Mouse (Mus musculus): ENCODE measurements around the gene Coa4.
"Not testable (repeated sequence)": the region's sequence is repeated elsewhere in the genome, so short reads cannot be mapped to it uniquely, and the experiment has no call there.

The Coa4 gene

DNA sequence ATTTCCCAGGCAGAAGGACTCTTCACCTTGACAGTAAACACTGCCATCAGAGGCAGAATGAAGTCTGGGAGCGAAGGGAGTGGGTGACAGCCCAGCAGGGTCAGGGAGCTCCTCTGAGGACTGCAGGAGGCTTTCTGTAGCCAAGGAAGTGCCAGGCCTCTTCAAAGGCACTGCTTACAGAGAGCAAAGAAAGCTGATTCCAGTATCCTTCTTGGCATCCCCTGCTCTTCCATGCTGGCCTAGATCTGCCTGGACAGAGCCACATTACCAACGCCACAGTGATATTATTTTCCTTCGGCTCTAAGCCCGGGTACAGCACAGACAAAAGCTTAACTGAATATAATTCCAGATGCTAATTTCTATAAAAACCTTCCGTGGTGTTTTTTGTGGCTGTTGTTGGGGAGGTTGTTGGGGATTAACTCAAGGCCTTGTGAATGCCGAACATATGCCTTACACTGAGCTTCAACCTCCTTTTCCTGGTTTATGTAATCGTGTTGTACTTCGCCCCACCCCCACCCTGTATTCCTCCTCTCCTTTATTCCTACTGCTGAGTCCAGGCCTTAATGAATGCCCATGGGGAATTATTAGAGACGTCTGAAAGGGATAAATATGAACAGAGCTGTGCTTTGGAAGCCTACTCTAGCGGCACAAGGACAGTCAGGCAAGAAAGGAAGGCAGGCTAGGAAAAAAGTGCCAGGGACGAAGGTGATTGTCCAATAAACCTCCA, 25.2 kb downstream of the Coa4 start:
- no peak for DNase-seq

DNA sequence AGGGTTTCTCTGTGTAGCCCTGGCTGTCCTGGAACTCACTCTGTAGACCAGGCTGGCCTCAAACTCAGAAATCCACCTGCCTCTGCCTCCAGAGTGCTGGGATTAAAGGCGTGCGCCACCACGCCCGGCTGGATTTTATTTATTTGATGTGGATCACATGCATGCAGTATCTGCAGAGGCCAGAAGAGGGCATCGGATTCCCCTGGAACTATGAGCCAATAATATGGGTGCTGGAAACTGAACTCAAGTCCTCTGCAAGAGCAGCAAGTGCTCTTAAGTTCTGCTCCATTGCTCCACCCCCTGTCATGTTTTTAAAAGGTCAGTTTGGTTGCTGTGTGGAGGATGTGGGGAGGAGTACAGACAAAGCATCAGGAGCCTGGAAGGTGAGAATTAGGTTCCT, 30.4 kb downstream of the Coa4 start:
- DNase-seq: not testable (repeated sequence)

DNA sequence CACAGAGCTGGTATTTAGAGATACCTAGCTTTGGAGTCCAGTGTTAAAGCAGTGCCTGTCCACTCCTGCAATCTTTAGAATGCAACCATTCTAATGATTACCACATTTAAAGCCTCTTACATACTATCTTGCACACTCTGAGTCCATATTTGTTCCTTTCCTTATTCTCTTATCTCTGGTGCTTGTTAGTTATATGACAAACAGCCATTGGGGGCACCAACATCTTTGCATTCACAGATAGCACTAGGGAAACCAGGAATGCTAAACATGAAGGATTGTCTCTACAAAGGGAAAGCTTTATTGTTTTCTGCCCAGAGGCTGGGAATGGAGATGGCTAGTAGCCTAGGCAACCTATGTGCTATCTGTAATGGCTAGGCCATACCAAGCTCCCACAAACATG, 33.0 kb downstream of the Coa4 start:
- no peak for DNase-seq

DNA sequence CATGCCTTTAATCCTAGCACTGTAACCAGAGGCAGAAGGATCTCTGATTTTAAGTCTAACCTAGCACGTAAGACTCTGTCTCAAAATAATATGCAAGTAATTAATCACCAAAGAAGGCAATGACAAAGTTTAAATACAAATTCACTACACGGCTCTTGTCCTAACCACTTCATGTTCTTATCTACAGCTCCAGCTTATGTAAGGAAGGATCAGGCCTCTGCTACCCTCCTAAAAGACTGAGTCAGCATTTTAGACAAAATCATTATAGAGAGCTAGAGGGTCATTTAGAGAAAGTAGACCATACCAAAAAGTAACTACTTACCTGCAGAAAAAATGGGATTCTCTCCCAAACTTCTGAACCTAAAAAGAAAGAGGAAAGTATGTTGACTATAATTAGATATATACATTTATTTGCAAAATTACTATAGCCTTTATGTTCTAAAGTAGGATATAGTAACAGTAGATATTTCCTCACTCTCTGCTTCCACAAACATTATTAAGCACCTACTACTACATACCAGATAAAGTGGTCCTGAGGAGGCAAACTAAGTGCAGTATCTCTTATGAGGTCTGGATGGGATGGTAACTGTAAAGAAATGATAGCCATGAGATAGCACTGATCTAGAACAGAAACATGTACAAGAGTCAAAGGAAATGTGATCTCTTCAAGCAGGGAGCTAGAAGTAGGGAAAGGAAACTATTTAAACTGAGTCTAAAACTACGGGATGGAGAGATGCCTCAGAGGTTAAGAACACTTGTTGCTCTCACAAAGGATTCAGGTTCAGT, 34.3 kb downstream of the Coa4 start:
- DNase-seq: no peak

DNA sequence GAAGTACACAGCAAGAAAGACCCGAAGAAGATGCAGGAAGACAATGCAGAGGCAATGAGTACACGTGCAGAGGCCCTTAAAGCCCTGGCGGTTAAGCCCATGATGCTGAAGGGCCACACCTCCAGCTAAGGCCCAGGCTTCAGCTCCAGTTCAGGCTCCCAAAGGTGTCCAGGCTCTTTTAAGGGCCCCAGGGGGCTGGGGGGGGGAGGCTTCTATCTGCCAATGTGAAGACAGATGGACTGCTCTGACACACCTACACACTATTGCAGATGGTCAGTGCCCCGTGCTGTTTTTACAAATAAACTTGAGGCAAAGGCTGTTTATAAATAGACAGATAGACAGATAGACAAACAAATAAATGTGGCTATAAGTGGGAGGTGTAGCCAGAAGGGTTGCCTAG, 35.2 kb downstream of the Coa4 start:
- no peak for DNase-seq

DNA sequence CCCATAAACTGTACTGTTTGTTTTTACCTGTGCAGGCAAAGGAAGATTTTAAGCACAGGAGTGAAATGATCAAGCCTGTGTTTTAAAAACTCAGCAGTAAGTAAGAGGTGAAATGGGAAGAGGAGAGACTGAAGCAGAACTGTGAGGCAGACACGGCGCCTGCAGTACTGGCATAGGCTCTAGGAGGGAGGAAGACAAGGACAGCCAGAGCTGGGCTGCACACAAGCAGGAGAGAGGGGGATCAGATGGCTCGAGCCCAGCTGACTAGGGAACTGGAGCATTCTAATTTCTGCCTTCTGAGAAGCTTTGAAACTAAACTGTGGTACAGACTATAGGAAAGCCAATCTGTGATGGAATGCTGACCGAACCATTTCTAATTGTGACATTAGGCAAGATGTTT, 35.8 kb downstream of the Coa4 start:
- no peak for DNase-seq

DNA sequence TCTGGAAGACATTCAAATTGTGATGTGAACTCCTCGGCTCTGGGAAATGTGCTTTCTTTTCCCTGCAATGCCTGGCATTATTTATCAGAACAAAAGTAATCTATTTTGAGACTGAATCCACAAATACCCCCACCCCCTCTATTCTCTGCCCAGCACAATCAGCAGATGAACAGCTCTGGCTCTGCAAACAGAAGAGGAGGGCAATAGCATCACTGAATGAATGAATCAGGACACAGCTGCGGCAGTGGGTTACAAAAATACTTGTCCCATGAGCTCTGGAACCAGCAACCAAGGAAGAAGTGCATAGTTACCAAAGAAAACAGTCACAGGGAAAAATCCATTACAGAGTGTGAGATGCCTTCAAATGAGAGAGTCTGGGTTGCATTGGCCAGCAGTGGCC, 41.9 kb downstream of the Coa4 start:
- no peak for DNase-seq

DNA sequence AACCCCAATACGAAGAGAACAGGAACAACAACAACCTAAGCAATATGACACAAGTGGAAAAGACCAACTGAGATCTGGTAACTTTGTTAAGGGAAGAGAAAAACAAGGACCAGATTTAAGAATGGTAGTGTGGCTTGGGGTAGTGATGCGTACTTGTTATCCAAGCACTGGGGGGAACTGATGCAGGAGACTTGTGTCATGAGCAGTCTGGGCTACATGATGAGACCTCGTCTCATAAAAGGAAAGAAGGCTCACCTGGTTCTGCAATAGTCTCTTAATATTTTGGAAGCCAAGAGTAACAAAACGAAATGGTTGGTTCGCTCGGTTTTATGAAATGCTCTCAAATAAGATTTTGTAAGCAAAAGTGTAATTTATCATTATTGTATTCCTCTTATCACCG, 45.4 kb downstream of the Coa4 start:
- no peak for DNase-seq

DNA sequence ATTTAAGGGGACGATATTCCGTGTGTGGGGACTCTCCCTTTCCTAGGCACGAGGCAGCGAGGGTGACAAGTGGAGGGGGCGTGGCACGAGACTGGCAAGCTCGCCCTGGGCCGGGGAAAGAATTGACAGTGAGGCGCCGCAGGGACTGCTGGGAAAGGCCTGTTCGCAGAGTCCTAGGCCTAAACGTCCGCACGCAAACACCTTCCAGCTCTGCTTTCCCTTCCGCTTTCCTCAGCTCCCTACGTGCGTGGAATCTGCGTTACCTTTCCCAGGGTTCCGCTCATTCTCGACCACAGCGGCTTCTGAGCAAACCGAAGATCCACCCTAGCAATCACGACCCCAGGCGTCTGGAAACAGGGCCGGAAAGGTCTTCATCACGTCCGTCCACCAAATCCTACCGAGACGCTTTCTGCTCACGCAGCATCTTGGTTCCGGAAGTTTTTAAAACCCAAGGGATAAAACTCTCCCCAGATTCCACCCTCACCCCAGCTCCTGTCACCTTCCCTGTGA, 45.9 kb downstream of the Coa4 start:
- DNase-seq: peak; percentile 94

DNA sequence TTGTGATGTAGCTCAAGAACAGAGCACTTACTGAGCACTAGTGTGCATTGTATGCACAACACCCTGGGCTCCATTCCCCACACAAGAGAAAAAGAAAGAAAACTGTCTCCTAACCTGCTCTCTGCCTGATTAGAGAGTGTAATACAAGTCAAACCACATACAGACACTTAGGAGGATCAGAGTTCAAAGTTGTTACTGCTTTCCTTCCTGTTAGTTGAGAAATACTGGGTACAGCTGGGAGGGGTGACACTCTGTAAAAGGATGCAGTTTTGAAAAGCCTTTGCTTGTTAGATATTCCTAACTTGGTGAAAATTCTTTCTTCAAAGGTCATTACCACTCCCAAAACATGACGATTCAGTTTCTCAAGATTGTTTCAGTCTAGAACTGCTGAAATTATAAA, 52.9 kb downstream of the Coa4 start:
- peak; percentile 32 for DNase-seq

Data from lung, postnatal 36 days (tissue).